Mouse (Mus musculus): ENCODE data around the gene Fto.

Gene Fto

GRCm38 (mm10) chr8:91660879-91661278, 347.6 kb downstream of the Fto start:
- no peak for DNase-seq (ENCODE audit: low read depth, low spot score)

DNA sequence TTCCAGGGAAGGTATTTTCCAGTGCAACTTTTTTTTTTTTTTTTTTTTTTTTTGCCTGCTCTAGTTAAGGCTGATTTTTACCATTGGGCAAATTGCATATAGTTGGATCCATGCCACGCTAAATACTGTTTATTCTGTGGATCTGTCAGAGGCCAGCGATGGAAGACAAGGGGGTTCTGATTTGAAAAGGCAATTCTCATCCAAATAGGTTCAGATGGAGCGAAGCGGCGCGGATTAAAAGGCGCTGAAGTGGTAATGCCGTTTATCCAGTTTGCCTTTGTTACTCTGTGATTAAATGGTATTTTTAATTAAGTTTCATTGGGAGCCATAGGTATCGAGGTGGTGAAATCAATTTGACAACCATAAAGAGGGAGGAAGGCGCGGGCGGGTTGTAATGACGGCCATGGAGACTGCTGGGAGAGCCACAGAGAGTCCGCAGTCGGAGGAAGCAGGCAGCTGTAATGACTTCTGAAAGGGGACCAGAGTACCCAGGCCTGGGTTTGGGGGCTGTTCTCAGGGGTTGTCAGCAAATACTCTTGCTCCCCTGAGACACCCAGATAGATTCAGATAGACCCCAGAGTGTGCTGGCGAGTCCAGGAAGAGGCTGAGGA, 356.2 kb downstream of the Fto start:
- no peak for DNase-seq (ENCODE audit: low read depth, low spot score)

GRCm38 (mm10) chr8:91676928-91677327, 363.6 kb downstream of the Fto start:
- no peak for DNase-seq (ENCODE audit: low read depth, low spot score)

GRCm38 (mm10) chr8:91679451-91679850, 366.1 kb downstream of the Fto start:
- DNase-seq (ENCODE audit: low read depth, low spot score) = no peak

DNA sequence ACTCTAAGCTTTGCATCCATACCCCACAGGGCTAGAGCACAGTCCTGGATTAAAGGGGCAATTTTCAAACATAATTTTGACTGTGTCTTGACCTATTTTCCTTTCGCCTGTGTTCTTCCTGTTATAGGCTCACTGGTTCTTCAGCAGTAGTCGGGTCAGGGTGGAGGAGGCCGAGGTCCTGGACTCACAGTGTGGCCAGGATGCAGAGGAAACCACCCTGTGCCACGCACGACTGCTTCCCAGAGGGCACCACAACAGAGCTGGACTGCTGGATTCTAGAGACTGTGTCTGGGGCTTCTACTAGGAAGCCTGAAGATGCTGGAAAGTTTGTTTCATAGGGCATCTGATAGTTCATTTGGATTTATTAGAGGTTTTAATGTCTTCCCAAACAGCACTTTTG, 366.8 kb downstream of the Fto start:
- DNase-seq (ENCODE audit: low read depth, low spot score) = no peak

DNA sequence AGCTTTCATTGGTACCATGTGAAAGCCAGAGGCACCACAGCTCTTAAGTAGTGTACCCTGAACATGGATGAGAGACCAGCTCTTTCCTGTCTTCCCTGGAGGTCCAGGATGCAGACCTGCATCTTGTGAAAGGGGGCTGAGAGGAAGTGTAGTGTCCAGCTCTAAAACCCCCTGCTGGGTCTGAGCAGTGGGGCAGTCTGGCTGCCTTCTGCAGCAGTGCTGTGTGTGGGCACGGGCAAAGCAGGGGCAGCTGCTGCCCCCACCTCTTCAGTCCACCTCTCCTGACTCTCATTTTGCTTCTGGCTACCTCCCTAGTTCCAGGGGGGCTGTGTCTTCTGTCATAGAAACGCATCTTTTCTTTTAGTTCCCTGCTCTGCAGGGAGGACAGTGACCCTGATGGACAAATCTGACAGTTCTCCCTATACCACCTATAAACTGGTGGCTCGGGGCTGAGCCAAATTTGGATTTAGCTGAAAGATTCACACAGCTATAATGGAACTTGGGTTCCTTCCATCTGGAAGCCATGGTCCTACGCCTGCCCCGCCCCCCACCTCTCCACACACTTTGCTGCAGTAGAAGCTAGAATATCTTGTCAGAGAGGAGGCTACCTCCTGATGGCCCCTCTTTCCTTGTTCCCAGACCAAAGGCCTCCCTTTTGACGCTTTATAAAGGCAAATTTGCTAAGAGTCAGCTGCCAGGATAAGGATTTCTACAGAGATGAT, 371.4 kb downstream of the Fto start:
- no peak for DNase-seq (ENCODE audit: low read depth, low spot score)

GRCm38 (mm10) chr8:91685408-91685807, 372.1 kb downstream of the Fto start:
- DNase-seq (ENCODE audit: low read depth, low spot score) = no peak

DNA sequence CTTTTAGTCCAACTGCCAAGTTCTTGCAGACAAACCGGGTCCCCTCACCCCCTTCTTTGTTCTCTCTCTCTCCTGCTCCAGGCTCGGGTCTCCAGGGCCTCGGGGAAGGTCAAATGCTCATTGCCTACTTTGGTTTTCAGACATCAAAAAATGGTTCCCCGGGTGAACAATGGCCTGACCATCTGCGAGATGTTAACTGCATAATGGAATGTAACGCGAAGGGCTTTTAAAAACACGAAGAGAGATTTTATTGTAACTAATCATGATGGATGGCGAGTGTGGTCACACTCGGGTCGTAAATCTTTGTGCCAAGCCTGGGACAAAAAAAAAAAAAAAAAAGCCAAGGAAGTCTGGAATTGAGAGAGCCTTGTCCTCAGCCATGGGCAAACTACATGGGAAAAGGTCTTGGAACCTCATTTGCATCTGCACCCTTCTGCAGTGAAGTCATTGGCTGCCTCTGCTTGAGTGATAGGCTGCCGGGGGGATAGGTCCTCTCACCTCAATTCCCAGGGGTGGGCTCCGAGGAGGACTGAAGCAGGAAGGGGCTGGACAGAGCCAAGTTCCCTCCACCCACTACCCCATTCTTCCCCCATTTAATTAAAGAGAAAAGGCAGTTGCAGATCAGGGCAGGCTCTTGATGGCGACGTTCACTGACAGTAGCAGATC, 378.9 kb downstream of the Fto start:
- DNase-seq (ENCODE audit: low read depth, low spot score) = no peak

DNA sequence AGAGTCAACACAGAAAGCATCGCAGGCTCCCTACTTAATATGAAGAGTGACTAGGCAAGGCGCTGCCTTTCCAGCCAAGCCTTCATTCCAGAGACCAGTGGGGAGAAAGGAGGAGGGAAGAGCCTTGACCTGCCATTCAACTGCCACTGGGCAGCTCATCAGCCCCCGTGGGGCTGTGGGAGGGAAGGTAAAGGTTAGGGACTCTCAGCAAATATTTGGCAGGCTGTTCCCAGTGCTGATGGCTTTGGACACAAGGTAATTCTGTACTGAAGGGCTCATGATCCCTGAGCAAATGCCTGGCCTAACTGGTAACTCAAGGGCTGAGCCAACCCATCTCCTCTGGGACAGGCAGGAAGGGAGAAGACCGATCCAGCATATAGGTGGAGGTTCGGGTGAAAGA, 393.2 kb downstream of the Fto start:
- no peak for DNase-seq (ENCODE audit: low read depth, low spot score)

GRCm38 (mm10) chr8:91708661-91709060, 395.3 kb downstream of the Fto start:
- no peak for DNase-seq (ENCODE audit: low read depth, low spot score)

GRCm38 (mm10) chr8:91709768-91710167, 396.4 kb downstream of the Fto start:
- no peak for DNase-seq (ENCODE audit: low read depth, low spot score)

DNA sequence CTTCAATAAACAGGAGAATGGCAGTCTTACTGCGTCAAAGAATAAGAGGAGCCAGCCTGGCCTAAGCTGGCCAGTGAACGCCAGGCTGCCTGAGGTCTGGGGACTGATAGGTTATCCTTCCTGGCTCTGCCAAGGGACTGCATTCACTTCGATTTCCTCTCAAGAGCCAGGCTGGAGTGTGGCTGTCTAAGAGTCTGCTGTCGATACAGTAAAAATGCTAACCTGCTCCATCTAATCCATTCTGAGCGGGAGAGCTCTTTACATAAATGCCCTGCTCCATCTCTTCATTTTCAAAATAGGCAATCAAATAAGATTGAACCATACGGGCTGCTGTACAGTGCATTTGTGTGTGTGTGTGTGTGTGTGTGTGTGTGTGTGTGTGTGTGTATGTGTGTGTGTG, 397.9 kb downstream of the Fto start:
- DNase-seq (ENCODE audit: low read depth, low spot score) = no peak

DNA sequence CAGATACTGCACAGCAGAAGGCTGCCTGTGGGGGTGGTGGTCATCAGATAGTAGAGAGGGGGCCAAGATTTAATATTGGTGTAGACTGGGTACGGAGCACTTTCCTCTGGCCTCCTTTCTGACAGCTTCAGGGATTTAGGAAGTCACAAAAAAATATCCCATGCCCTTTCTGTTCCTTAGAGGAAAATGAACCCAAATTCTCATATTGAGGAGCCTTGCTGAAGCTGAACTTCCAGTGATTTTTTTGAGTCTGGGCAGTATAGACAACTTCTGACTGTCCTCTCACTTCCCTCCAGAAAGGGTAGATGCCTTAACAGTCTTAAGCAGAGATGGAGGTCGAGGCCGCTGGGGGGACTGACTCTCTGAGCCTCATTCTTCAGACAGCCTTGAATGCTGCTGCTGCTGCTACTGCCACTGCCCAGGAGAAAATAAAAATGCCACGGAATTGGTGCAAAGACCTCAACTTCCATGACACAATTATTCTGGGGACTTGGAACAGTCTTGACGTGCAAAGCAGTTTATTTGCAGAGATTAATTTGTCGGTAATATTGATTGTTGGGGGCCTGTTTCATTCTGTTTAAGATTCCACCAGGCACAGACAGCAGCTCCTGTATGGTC, 398.8 kb downstream of the Fto start:
- DNase-seq (ENCODE audit: low read depth, low spot score) = no peak

GRCm38 (mm10) chr8:91712731-91713569, 399.6 kb downstream of the Fto start:
- no peak for DNase-seq (ENCODE audit: low read depth, low spot score)

- no peak for DNase-seq (ENCODE audit: low read depth, low spot score)
These were observed 400.5 kb downstream of the Fto start for GRCm38 (mm10) chr8:91713677-91714312.

- DNase-seq (ENCODE audit: low read depth, low spot score) = no peak
These were observed 401.4 kb downstream of the Fto start for GRCm38 (mm10) chr8:91714733-91715132.

GRCm38 (mm10) chr8:91715387-91716085, 402.2 kb downstream of the Fto start:
- no peak for DNase-seq (ENCODE audit: low read depth, low spot score)

Data from ES-CJ7 (cell line).